Mouse (Mus musculus): ENCODE data around the gene Ppm1l.

GRCm38 (mm10) chr3:69289833-69290232 lies 26.8 kb upstream of the Ppm1l start:
- TF ChIP-seq E2F4 (IDR thresholded peaks at IDR 0.05; ENCODE audit: borderline replicate concordance, low read depth, low read length) = no peak
- no peak for TF ChIP-seq ZMIZ1 (IDR thresholded peaks at IDR 0.05; ENCODE audit: low read depth, low read length)
- no peak for TF ChIP-seq CTCF (IDR thresholded peaks at IDR 0.05 in 2 of 3, conservative IDR thresholded peaks at IDR 0.05 in 1 of 3; ENCODE audit: control insufficient read depth in 1 of 3, insufficient read depth in 1 of 3, low read depth in 2 of 3, low read length in 3 of 3, poor library complexity in 1 of 3, severe bottlenecking in 1 of 3)
- no peak for TF ChIP-seq GATA1 (IDR thresholded peaks at IDR 0.05; ENCODE audit: low read depth, low read length)
- TF ChIP-seq POLR2A (IDR thresholded peaks at IDR 0.05; ENCODE audit: control insufficient read depth in 1 of 2, insufficient read depth in 1 of 2, low read depth in 1 of 2, low read length in 2 of 2, poor library complexity in 1 of 2) = no peak
